Mouse (Mus musculus) mammary gland, adult 2 months (tissue): ENCODE measurements around the gene Vmn1r87. TPM values are rescaled to one million over a fixed set of nuclear protein-coding genes. Genes with fewer than 3 reads are reported as not detected.

Source experiments
- polyA plus RNA-seq: library from polyadenylated mRNA; depleted of rRNA; stranded (reverse); fragments of >200 nt; gene quantifications from 2 replicates; pipeline ENCODE4 v1.2.3, GENCODE M21; 2012; ENCODE audit warnings: low replicate concordance; rRNA removed

Vmn1r87 gene
- polyA plus RNA-seq, result not detected in 2 replicates

DNA sequence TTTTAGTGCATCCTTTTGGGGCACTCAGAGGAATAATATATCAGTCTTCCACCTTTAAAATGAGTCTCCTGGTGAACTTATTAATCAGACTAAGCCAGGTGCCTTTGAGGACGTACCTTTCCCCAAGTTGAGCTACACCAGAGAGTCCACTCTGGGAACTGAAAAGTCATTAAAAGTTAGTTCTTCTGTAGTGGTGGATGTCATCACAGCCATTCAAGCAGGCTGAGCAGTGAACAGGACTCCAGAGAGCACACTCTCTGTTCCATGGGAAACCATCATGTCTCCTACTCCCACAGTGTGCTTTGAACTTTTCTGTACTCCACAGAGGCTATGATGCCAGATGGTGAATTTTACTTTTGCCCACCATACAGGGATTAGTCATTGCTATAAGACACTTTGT is at the start of gene Vmn1r87:
Gene Vmn1r87 (minus strand): TSS at position 101 of the 400 bp plus-strand sequence.

GRCm38 (mm10) chr7:13159268-13159667 is 19.3 kb upstream of the Vmn1r87 start, which contains the start of gene Vmn1r88:
TSS of gene Vmn1r88 (plus strand) at chr7:13159568.

GRCm38 (mm10) chr7:13119817-13120216 is 20.1 kb downstream of the Vmn1r87 start, which contains the start of gene Vmn1r86:
TSS of gene Vmn1r86 (minus strand) at chr7:13119917.

DNA sequence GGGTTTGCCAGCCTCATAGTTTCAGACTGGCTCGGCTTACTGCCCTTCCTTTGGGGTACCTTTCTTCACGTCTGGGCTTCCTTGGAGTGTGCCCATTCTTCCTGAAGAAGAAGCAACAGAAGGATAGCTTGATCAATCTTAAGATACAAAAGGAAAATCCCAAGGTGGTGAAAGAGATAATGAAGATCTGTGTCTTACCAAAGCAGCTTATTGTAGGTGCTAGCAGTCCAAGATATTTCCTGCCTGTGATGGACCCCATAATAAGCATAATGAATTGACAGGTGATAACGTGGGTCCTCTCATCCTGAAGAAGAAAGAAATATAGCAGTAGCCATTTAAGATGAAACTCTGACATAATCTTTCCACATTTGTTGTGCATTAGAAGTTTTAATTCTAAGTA is 44.9 kb downstream of the Vmn1r87 start, which contains the start of gene Vmn1r85:
Gene Vmn1r85 (minus strand): TSS at position 101 of the 400 bp plus-strand sequence.

Other genes with a start within 250 kb of the Vmn1r87 start
- gene Zscan22, start 242.3 kb downstream of the Vmn1r87 start, polyA plus RNA-seq, result 8.4 and 18.4 TPM in 2 replicates
- gene Rps5, start 217.9 kb downstream of the Vmn1r87 start, polyA plus RNA-seq, result 2,239 and 2,291 TPM in 2 replicates
- 1.4 and 1.6 TPM in 2 replicates for gene Rnf225, start 212.7 kb downstream of the Vmn1r87 start, polyA plus RNA-seq
- gene Zfp324, start 174.3 kb downstream of the Vmn1r87 start, polyA plus RNA-seq, result 6.7 and 10.3 TPM in 2 replicates
- 5.9 and 6.8 TPM in 2 replicates for gene Zfp446, start 162.3 kb downstream of the Vmn1r87 start, polyA plus RNA-seq
- 0.32 and 3.3 TPM in 2 replicates for gene Slc27a5, start 142.0 kb downstream of the Vmn1r87 start, polyA plus RNA-seq
- gene Trim28, start 141.0 kb downstream of the Vmn1r87 start, polyA plus RNA-seq, result 236 and 280 TPM in 2 replicates
- gene Zbtb45, start 130.1 kb downstream of the Vmn1r87 start, polyA plus RNA-seq, result 27.8 and 61.8 TPM in 2 replicates
- gene Chmp2a, start 105.3 kb downstream of the Vmn1r87 start, polyA plus RNA-seq, result 50.6 and 56.2 TPM in 2 replicates
- 147 and 206 TPM in 2 replicates for gene Ube2m, start 101.9 kb downstream of the Vmn1r87 start, polyA plus RNA-seq
- 1.4 and 2.4 TPM in 2 replicates for gene Mzf1, start 85.4 kb downstream of the Vmn1r87 start, polyA plus RNA-seq
- gene Vmn1r85, start 45.0 kb downstream of the Vmn1r87 start, polyA plus RNA-seq, result not detected in 2 replicates
- not detected in 2 replicates for gene Vmn1r86, start 20.2 kb downstream of the Vmn1r87 start, polyA plus RNA-seq
- gene Vmn1r88, start 19.4 kb upstream of the Vmn1r87 start, polyA plus RNA-seq, result not detected in 2 replicates
- gene Vmn1r89, start 72.9 kb upstream of the Vmn1r87 start, polyA plus RNA-seq, result not detected in 2 replicates
- gene Lig1, start 137.1 kb upstream of the Vmn1r87 start, polyA plus RNA-seq, result 4.3 and 5.7 TPM in 2 replicates
- 3.4 and 4.0 TPM in 2 replicates for gene Zswim9, start 138.6 kb upstream of the Vmn1r87 start, polyA plus RNA-seq
- gene Pla2g4c, start 184.5 kb upstream of the Vmn1r87 start, polyA plus RNA-seq, result 0.13 and 0.29 TPM in 2 replicates